Mouse (Mus musculus) C2C12 (cell line): ENCODE measurements around the gene 1110004F10Rik. TPM values are rescaled to one million over a fixed set of nuclear protein-coding genes. Genes with fewer than 3 reads are reported as not detected.

ENCODE experiments used
- H3K27me3 ChIP-seq: one replicate; pipeline ENCODE4 v1.6.1; 2011; ENCODE audit not compliant: control insufficient read depth, insufficient read depth, insufficient read length
- H3K36me3 ChIP-seq: one replicate; pipeline ENCODE4 v1.6.1; 2011; ENCODE audit not compliant: control insufficient read depth, insufficient read depth
- H3K4me3 ChIP-seq: one replicate; pipeline ENCODE4 v1.5.1; 2011; ENCODE audit warnings: mild to moderate bottlenecking, control low read depth; ENCODE audit not compliant: poor library complexity, insufficient read depth, severe bottlenecking
- H3K79me2 ChIP-seq: one replicate; pipeline ENCODE4 v1.6.1; 2011; ENCODE audit not compliant: control insufficient read depth, insufficient read depth
- H3K79me3 ChIP-seq: one replicate; pipeline ENCODE4 v1.6.1; 2011; ENCODE audit warnings: low read depth, control low read depth
- H3ac ChIP-seq: one replicate; pipeline ENCODE3; 2011; ENCODE audit warnings: low read depth; ENCODE audit not compliant: control insufficient read depth, insufficient read length
- CEBPB ChIP-seq: IDR thresholded peaks from one replicate; pipeline ENCODE4 v1.6.1; 2011; ENCODE audit warnings: low read depth, mild to moderate bottlenecking, control low read depth, moderate library complexity
- CTCF ChIP-seq: IDR thresholded peaks from one replicate; pipeline ENCODE4 v1.5.1; 2011; ENCODE audit not compliant: control insufficient read depth, insufficient read depth, insufficient read length
- FOSL1 ChIP-seq: IDR thresholded peaks from one replicate; pipeline ENCODE4 v1.8.0; 2011; ENCODE audit warnings: mild to moderate bottlenecking, low read length; ENCODE audit not compliant: poor library complexity, insufficient read depth, severe bottlenecking
- MAX ChIP-seq: IDR thresholded peaks from one replicate; pipeline ENCODE4 v1.6.1; 2011; ENCODE audit warnings: mild to moderate bottlenecking, control low read depth
- MYOD1 ChIP-seq: IDR thresholded peaks from one replicate; pipeline ENCODE4 v1.6.1; 2011; ENCODE audit warnings: low read depth; ENCODE audit not compliant: control insufficient read depth, insufficient read length
- MYOG ChIP-seq: IDR thresholded peaks from one replicate; pipeline ENCODE4 v1.6.1; 2011; ENCODE audit not compliant: control insufficient read depth, insufficient read length; ENCODE audit errors: extremely low read depth
- USF1 ChIP-seq: IDR thresholded peaks from one replicate; pipeline ENCODE4 v1.6.1; 2011; ENCODE audit warnings: low read depth, mild to moderate bottlenecking, control low read depth, moderate library complexity
- long read RNA-seq, 2 experiments: library from polyadenylated mRNA; unstranded; transcript quantifications; one replicate each; pipeline ENCODE4 v2.0.0; 2019 to 2020
- polyA plus RNA-seq: library from polyadenylated mRNA; unstranded; fragments of >200 nt; fragmentation: generic; extraction: Trizol; gene quantifications from one replicate; pipeline ENCODE4 v1.2.1, GENCODE M21; 2012; ENCODE audit warnings: missing spikeins

The 1110004F10Rik gene
- polyA plus RNA-seq: 97.2 TPM
- long read RNA-seq, experiment 1, transcript 1110004F10Rik-201 (5 exons, 1,479 nt): major isoform, 155 of 167 reads
- long read RNA-seq, experiment 1, partial matches to known transcripts: 4 of 167 reads
- long read RNA-seq, experiment 1, other reads (novel, unspliced or antisense): 5 of 167 reads
- long read RNA-seq, experiment 2, transcript 1110004F10Rik-201 (5 exons, 1,479 nt): major isoform, 329 of 335 reads
- long read RNA-seq, experiment 2, partial matches to known transcripts: 1 of 335 reads
- long read RNA-seq, experiment 2, other reads (novel, unspliced or antisense): 3 of 335 reads

DNA sequence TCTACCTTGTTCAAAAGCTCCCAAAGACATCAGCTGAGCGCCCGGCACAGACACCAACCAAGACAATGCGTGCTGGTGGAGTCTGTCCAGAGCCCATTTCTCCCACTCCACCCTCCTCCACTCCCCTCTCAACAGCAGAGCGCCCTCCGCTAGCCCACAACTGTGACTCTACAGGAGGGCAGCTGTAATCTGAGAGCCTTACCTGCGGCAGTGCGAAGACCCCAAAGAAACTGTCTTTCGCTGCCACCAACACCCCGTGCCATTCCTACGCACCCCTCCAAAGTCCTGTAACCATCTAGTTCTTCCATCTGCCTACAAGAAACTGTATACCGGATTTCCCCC, at the start of gene 1110004F10Rik:
Gene 1110004F10Rik (plus strand): TSS at position 202 of the 342 bp plus-strand sequence.
- Histone ChIP-seq H3K79me3 (no peaks in the 10 kb centered on the region), H3ac (no peak within 1 kb of the TSS), H3K79me2 (no peaks in the 10 kb centered on the region), H3K4me3 (no peak within 1 kb of the TSS), H3K36me3 (no peaks in the 10 kb centered on the region), H3K27me3 (peaks cover 13% of the 10 kb centered on the region)
- no peak for TF ChIP-seq CEBPB
- no peak for TF ChIP-seq MAX
- no peak for TF ChIP-seq FOSL1
- TF ChIP-seq MYOD1: no peak
- TF ChIP-seq USF1: no peak
- TF ChIP-seq CTCF: no peak
- no peak for TF ChIP-seq MYOG

DNA sequence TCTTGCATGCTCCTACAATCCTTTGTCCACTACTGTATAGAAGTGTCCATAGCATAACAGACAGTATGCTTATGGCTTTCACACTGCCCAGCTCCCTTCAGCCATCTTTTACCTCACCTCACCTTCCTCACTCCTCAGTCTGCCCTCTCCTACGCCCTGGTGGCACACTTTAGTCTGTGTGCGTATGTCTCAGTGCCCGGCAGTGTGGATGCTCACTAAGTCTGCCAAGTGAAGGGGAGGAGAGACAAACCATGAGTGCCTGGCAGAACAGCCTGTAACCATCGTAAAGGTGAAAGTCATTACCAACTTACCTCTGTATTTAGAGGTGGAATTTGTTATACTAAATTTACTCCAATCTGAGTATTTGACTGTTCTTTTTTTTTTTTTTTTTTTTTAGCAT, 36.5 kb upstream of the 1110004F10Rik start:
- Histone ChIP-seq H3ac (no peak overlapping the region), H3K27me3 (no peaks in the 10 kb centered on the region), H3K79me3 (no peaks in the 10 kb centered on the region), H3K79me2 (no peaks in the 10 kb centered on the region), H3K36me3 (no peaks in the 10 kb centered on the region), H3K4me3 (no peak overlapping the region)
- TF ChIP-seq MYOD1: no peak
- TF ChIP-seq MYOG: no peak
- TF ChIP-seq FOSL1: no peak
- TF ChIP-seq USF1: no peak
- no peak for TF ChIP-seq CEBPB
- TF ChIP-seq CTCF: no peak
- no peak for TF ChIP-seq MAX

DNA sequence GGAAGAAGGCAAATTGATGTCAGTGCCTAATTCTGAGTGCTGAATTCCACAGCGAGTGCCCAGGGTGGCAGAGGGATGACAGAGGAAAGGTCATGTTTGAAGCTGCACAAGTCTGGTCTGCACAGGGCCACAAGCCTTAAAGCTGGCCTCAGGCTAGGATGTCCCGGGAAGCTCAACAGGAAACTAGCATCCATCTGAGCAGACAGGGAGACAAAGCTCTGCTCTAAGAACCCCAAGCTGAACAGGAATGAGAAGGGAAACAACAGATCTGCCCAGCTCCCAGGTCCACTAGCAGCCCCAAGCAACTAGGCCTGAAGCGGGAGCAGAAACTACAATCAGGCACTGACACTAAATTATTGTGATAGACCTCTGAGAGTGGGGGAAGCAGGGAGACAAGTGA, 9.2 kb upstream of the 1110004F10Rik start:
- H3K4me3 ChIP-seq: no peak overlapping the region
- H3ac ChIP-seq: no peak overlapping the region

DNA sequence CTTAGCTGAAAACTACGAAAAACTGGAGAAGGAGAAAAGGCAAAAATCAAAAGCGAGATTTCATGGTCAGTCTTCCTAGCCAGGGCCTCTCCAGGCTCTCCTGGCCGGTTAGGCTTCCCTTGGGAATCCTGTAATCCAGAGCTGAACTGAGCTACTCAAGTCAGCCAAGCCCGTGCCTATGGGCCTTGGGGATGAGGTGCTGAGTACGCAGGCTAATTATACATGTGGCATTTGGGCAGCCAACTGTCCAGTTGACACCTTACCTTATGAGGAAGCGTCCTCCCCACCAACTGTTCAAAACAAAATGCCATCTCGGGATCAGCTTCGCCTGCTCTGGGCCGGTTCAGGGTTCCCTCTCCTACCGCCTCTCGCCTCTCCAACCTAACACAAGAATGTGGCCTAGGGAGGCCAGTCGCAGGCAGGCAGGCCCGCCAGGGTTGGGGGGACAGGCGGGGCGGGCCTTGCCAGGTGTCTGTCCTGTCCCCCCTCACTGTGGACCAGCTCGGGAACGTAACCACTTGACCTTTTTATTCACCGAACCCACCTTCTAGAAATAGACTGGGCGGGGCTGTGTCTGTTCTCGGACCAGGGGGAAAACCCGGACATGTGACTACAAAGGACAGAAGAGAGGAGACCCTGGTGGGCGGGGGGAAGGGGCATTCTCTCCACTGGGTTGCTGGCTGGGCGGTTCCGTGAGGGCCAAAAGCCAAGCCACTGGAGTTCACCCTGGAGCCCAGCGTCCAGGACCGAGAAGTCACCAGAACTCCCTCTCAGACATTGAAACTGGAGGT, 8.4 kb upstream of the 1110004F10Rik start:
- Histone ChIP-seq H3K4me3 (no peak overlapping the region), H3ac (no peak overlapping the region), H3K36me3 (no peaks in the 10 kb centered on the region), H3K27me3 (peaks cover 37% of the 10 kb centered on the region), H3K79me2 (no peaks in the 10 kb centered on the region), H3K79me3 (no peaks in the 10 kb centered on the region)
- TF ChIP-seq USF1 (no peak), MYOG (no peak), CTCF (no peak), MAX (no peak), CEBPB (no peak), FOSL1 (no peak), MYOD1 (no peak)

More for the DNA sequence above, 9.2 kb upstream of the 1110004F10Rik start:
- H3K36me3 ChIP-seq: no peaks in the 10 kb centered on the region
- H3K79me2 ChIP-seq: no peaks in the 10 kb centered on the region
- TF ChIP-seq CEBPB (no peak), USF1 (no peak)
- H3K79me3 ChIP-seq: no peaks in the 10 kb centered on the region
- H3K27me3 ChIP-seq: peaks cover 37% of the 10 kb centered on the region

DNA sequence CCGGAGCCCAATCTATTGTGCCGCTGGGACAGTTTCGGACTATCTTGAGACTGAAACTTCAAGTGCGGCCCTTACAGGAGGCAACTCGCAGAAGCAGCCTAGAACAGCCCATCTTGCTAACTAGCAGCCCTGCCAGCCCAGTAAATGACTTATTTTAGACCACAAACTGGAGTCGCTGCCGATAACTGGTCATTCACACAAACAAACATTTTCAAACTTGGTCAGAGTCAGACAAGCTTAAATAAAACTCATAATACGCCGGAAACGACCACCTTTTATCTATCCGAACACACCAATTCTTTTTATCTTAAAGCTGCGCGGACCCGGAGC, 7.8 kb upstream of the 1110004F10Rik start:
- no peaks in the 10 kb centered on the region for H3K79me3 ChIP-seq
- no peaks in the 10 kb centered on the region for H3K79me2 ChIP-seq
- no peaks in the 10 kb centered on the region for H3K36me3 ChIP-seq
- no peak overlapping the region for H3ac ChIP-seq
- H3K4me3 ChIP-seq: no peak overlapping the region
- TF ChIP-seq CTCF (no peak), MAX (no peak), MYOG (no peak), USF1 (no peak), CEBPB (no peak), FOSL1 (no peak), MYOD1 (no peak)
- peaks cover 37% of the 10 kb centered on the region for H3K27me3 ChIP-seq
